Mouse (Mus musculus) lung, adult 2 months (tissue): ENCODE results near the gene Tet1.

ENCODE experiments used
- CTCF ChIP-seq: fragments of 200-500 bp; IDR thresholded peaks from 2 replicates; pipeline ENCODE4 v1.5.1; 2011; ENCODE audit warnings: mild to moderate bottlenecking, low read length, control low read depth; ENCODE audit not compliant: insufficient read depth
- POLR2A ChIP-seq: fragments of 200-500 bp; IDR thresholded peaks from 2 replicates; pipeline ENCODE4 v1.6.1; 2011; ENCODE audit warnings: low read depth, mild to moderate bottlenecking, control low read depth, low read length, borderline replicate concordance; ENCODE audit errors: extremely low read depth

GRCm38 (mm10) chr10:62918985-62919384, 10.2 kb upstream of the Tet1 start:
- TF ChIP-seq CTCF: no peak
- no peak for TF ChIP-seq POLR2A
